Mouse (Mus musculus) bone marrow, adult 2 months (tissue): Measurements from ENCODE around the gene Klk8.

Experiments used
- CTCF ChIP-seq: fragments of 200-500 bp; IDR thresholded peaks from 2 replicates; pipeline ENCODE4 v1.5.1; 2011; ENCODE audit warnings: low read length, control low read depth; ENCODE audit not compliant: control insufficient read depth, insufficient read depth
- POLR2A ChIP-seq: fragments of 200-500 bp; IDR thresholded peaks from 2 replicates; pipeline ENCODE4 v1.6.1; 2011; ENCODE audit warnings: low read depth, mild to moderate bottlenecking, control low read depth, low read length, borderline replicate concordance; ENCODE audit not compliant: control insufficient read depth

DNA sequence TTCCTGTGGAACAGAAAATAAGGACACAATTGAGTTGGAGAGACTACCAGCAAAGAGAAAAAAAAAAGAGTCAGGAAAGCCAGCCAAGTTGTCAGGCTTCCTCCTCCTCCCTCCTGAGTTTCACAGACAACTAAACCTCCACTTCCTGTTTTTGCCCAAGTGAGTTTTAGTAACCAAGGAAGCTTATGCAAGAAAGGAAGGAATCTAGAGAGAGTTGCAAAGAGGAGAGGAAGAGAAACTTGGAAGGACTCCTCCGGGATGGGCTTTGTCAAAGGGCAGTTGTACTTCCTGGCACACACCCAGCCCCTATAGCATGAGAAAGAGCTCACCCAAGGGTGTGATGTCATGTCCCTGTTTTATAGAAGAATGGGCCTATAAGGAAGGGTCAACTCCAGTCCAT lies 49.6 kb upstream of the Klk8 start:
- TF ChIP-seq CTCF (no peak), POLR2A (no peak)
